Mouse (Mus musculus): Measurements from ENCODE around the gene Anp32a.

Anp32a gene

DNA sequence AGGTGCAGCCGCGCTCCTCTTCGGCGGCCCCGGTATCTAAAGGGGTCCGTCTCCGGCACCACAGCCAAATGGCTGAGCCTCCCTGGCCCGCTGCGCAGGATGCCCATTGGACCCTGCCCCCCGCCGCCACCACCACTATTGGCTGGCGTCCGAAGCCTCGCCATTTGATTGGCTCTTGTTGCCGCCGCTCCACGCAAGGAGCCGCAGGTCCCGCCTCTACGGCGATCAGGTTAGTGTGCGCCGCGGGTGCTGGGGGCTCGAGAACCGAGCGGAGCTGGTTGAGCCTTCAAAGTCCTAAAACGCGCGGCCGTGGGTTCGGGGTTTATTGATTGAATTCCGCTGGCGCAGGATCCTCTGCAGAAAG lies at the start of gene Anp32a:
Anp32a (plus strand) TSS at position 171 of the 364 bp plus-strand sequence.
- peak; percentile 97 for DNase-seq (ENCODE audit: low read depth)

DNA sequence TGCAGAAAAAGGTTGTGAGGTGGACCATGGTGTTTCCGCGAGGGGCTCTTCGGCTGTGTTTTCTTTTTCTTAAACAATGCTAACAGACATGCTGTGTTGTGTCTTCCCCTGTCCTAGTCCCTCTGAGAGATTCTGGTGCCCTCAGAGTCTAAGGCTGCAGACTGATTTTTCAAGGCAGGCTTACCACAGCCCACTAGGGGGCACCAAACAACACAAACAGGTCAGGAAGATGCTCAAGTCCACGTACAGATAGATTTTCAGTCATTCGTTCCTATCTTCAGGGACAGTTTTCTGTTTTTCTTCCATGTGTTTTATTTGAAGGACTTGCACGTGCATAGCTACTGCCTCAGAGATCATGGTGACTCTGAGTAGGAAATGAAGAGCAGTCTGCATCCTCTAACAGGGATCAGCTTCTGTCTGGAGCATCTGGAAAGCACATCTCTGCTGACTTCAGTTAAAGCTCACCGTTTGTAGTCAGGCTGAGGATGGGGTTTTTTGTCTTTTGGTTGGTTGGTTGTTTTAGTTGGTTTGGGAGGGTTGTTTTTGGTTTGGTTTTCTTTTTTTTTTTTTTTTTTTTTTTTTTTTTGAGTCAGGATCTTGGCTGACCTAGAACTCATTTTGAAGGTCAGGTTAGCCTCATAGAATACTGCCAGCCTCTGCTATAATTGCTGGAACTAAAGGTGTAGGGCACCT lies 45.9 kb upstream of the Anp32a start:
- peak; percentile 91 for DNase-seq (ENCODE audit: low read depth)

DNA sequence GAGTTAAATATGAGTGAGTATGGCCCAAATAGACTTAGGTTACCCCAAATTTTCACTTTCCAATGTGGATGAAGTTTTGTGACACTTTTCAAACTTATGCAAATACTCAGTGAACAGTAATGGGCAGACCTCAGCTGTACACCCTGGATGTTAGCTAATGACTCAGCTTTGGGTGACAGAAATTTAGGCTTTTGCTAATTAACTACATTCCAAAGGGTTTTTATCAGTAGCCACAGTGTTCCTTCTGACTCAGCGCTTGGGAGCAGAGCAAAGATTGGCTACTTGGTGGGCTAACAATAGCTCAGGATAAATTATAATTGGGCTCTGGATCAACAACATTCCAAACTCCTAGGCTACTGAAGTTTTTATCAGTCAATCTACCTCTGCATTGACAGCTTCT lies 44.2 kb upstream of the Anp32a start:
- DNase-seq (ENCODE audit: low read depth): no peak

DNA sequence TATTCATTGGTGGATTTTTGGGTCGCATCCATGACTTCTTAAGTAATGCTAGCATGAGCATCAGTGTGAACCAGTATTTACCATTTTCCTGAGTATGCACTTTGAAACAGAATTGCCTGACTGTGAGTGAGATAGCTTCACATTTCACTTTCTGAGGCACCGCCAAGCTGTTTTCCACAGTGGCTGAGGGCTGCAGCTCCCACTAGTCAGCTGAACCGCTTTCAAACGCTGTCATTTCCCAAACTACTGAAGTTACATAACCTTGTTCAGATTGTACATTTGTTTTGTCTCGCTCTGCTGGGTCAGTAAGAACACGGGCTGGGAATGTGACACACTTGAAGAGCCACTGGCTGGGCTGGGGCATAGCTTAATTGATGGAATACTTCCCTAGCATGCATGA lies 25.5 kb upstream of the Anp32a start:
- no peak for DNase-seq (ENCODE audit: low read depth)

DNA sequence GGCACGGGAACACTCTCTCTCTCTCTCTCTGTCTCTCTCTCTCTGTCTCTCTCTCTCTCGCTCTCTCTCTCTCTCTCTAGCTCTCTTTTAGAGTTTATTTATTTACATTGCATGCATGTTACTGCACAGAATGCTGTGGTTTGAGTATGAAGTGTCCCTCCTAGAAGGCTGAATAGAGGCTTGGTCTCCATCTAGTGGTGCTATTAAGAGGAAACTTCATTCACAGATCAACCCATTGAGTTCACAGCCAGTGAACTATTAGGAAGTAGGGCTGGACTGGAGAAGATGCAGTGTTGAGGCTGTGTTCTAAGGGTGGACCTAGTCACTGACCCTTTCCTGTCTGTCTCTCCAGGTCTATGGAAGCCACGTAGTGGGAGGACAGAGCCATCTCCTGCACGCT lies 22.4 kb upstream of the Anp32a start:
- no peak for DNase-seq (ENCODE audit: low read depth)

DNA sequence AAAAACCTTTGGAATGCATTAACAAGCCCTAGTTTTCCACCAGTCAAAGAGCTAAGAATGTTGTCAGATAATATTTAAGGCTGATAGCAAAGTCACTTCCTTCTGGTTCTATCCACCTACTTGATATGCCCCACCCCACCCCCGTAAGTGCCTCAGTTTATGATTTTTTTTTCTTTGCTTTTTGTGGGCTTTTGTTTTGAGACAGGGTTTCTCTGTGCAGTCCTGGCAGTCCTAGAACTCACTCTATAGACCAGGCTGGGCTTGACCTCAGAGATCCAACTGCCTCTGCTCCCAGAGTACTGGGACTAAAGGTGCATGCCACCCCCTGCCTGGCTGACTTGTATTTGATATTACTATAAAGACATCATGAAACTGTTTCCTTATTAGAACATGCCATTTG lies 17.3 kb upstream of the Anp32a start:
- DNase-seq (ENCODE audit: low read depth): no peak

DNA sequence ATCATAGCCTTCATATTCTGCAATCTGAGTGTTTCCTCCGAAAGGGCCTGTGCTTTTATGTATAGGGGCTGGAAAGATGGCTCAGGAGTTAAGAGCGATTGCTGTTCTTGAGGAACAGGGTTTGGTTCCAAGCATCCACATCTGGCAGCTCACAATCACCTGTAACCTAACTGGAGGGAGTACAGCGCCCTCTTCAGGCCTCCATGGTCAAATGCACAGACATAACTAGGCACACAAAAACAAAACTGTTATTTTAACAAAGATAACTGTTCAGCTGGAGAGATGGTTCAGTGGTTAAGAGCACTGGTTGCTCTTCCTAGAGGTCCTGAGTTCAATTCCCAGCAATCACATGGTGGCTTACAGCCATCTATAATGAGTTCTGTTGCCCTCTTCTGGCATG lies 15.1 kb upstream of the Anp32a start:
- peak; percentile 35 for DNase-seq (ENCODE audit: low read depth)

DNA sequence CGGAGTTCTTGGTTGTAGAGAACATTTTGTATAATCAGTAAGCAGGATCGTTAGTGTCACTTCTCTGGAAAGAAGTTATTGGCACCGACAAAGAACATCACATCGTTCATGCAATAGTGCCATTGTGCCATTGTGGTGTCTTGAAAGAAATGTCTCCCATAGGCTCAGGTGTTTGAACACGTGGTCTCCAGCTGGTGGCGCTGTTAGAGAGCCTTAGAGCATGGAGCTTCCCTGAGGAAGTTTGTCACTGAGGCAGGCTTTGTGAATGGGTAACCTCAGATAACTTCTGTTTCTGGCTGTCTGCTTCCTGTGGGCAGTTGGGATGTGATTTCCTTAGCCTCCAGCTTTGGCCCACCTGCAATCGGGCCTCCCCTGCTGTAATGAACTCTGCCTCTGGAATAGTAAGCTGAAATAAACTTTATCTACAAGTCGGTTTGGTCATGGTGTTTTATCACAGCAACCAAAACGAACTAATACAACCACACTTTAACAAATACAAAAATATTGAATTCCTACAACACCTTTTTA lies 6.7 kb upstream of the Anp32a start:
- no peak for DNase-seq (ENCODE audit: low read depth)

DNA sequence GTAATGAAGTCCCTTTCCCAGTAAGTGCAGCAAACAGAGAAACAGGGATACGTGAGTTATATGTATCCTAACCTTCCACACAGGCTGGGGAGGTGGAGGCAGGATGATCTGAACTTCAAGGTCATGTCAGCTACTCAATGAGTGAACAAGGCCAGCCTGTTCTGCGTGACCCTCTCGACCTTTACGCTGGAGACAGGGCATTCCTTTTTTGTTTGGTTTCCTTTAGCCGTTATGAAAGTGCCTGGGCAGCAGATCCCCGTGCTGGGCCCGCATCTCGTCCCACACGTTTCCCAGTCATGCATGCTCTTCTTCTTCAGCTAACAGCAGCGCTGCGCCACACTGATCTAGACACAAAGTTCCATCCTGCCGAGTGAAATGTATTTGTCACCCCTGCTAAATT lies 5.7 kb upstream of the Anp32a start:
- no peak for DNase-seq (ENCODE audit: low read depth)

DNA sequence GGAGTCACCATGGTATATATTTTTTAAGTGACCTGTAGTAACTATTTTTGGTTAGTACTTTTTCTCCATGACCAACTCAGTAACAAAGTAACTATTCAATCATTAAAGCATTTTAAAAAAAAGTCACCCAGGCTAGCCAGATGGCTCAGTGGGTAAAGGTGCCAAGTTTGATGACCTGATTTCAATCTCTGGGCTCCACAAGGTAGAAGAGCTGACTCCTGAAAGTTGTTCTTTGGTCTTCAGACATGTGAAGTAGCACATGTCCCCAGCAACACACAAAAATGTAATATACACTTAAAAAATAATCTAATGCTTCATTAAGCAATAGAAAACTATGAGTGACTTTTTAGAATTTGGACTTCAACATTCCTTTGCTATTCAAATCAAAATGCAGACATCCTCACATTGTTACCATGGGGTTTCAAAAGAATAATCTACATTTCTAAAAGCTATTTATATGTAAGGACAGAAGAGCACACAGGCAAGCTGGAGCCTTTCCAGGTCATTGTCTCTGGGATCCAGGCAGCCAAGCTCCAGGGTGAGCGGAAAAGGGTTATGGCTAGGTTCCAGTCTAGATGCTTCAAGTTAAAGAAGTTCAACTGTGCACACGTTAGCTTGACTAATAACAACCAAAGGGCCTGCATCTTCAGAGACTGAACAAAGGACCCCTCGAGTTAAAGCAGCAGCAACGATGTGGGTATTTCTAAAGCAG lies 3.0 kb upstream of the Anp32a start:
- no peak for DNase-seq (ENCODE audit: low read depth)

DNA sequence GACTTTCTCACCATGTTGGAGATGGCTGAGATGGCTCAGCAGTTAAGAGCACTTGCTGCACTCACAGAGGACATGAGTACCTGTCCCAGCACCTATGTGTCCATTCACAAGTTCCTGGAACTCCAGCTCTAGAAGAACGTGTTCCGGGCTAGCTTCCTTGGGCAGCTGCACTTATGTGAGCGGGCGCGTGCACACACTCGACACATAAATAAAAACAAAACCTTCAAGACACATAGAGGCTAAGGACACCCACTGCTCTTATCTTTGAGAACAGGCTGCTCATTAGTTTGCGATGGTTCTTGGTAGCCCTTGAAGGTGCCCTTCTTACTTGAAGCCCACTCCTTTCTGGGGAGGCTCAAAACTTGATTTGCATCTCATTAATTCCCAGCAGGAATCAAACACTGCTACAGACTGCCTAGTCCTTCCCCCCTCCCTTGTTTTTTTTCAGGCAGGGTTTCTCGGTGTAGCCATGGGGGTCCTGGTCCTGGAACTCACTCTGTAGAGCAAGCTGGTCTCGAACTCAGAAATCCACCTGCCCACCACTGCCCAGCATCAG lies 2.4 kb upstream of the Anp32a start:
- no peak for DNase-seq (ENCODE audit: low read depth)

DNA sequence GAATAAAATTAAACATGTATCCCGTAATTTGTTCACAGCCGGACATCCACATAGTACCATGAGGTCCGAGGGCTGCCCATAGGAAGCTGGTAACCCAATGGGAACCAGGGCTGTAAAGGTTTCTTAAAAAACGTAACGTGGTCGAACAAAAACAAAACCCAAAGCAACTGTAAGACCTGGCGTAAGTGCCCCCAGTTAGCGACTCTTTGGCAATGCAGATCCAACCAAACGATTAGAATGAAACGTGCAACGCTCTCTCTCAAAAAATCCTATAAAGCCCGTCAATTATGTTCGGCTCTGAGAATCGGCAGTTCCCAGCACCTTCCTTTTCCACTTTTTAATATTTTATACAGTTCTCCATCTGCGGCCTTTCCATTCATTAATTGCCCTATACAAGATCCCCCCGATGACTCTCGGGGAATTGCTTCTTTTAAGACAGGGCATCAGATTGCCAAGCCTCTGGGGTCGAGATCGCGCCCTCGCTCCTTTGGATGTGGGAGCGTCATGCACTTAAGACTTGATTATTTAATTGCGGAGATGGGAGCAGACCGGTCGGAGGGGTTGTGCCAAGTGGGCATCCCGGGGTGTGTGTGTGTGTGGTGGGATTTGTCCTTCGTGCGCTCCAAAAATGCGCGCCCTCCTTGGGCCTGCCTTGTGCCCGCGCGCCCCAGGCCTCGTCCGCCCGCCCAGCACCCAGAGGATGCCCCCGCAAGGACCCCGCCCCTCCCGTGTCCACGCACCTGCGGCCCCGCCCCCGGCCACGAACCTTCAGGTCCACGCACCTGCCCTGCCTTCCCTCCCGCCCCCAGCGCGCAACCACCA lies 581 bp upstream of the Anp32a start:
- no peak for DNase-seq (ENCODE audit: low read depth)

DNA sequence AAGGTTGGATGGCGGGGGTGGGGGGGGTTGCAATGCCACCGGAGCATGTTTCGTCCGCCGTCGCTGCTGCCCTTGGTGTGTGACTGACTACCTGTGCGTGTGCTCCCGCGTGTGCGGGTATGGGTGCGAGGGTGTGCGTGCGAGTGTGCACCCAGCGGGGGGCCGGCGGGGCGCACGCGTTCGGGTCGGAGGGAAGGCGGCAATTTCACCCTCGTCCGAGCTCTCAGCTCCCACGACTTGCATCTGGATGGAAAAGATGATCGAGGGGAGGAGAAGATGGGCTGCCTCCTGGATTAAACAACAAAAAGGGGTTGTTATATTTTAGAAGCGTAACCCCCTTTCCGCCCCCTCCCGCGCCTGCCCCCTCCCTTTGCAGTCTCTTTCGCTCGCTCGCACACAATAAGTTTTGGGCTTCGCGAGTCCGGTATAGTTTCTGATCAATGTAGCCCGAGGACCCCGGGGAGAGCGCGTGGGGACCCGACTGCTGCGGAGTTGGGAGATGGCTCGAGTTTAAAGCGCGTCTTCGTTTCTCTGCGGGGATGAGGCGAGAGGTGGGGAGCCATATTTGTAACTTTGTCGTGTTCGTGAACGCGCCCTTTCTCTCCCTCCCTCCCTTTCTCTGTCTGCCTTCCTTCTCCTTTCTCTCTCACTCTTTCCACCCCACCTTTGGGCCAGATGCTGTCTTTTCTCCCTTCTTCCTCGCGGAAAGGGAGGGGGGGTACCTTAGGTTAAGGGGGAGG lies 778 bp downstream of the Anp32a start:
- peak; percentile 67 for DNase-seq (ENCODE audit: low read depth)

DNA sequence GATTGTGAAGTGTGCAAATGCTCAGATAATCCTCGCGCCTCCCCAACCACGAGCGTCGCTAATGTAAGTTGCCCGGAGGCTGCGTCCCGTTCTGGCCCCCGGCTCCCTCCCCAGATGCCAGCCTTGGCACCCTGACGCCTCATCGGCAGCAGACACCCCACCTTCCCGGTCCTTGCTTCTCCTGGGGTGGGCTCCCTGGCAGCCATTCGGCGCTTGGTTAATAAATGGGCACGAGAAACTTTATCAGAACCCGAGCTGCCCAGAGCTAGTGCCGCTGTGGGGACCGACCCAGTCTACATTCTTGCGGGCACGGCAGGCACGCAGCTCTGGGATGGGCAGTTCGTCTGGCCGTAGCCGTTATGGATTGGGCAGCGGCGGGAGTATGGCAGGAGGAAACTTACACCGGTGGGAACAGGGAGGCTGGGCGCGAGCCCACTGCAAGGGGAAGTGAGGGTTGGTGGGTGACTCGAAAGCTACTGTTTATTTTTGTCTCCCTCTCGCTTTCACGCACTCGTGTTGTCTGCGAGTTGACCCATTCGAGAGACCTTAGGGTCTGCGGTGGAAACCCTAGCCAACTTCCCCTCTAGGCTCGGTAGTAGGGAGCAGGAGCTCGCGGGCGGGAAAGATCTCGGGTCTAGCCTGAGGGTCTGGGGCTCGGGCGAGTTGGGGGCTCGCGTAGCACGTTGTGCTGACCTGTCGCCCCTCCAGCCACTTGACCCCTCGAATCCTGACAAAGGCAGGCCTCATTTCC lies 1.5 kb downstream of the Anp32a start:
- peak; percentile 60 for DNase-seq (ENCODE audit: low read depth)

DNA sequence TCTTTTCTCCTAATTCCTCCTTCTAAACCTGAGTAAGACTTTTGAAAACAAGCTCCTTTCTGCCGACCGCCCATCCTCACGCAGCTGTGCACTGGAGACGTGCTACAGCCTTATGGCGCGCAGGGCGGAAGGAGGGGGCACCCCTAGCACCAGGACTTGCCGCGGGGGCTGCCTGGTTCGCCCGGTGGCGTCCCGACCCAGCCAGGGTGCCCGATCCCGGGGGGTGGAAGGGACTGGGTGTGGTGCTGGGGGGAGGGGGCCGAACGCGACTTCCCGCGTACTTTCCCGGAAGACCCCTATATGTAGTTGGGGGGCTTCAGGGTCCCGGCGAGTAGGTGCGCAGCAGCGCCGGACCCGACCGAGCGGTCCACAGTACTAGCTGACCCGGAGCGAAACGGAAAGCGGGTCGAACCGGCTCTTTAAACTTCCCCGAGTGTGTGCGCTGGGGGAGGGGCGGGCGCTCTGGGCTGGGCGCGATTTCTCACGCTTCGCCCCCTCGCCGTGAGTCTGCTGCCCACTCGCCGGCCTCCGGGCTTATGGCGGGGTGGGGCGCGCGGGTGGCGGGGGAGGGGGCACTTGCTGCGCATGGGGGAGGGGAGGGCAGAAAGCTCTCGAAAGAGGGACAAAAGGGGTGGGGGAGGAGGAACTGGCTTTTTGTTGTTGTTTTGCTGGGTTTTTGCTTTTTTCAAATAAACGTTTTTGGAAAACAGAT lies 2.3 kb downstream of the Anp32a start:
- peak; percentile 78 for DNase-seq (ENCODE audit: low read depth)

DNA sequence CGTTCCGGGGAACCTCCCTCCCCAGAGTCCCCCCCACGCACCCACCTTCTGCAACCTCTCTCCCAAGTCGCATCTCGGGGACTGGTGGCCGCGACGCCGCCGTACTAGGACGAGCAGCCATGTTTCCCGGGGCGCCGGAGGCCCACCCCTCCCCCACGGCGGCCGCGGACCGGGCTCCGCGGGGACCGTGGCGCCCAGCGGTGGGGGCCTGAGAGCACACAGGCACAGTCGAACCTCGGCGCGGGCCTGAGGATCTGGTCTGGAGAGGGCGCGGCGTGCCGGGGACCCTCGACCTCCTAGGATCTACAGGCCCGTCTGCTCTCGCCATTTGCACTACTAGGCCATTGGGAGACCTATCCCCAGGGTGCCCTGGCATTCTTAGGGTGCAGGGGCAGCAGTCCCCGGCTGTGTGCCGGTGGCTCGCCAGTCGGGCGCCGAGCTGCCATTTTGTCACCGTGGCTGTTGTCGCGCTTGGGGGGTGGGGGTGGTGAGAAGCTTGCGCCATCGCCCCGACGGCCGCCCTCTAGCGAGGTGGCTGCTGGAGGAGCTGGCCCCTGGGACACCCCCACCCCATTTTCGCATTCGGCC lies 2.9 kb downstream of the Anp32a start:
- peak; percentile 79 for DNase-seq (ENCODE audit: low read depth)

DNA sequence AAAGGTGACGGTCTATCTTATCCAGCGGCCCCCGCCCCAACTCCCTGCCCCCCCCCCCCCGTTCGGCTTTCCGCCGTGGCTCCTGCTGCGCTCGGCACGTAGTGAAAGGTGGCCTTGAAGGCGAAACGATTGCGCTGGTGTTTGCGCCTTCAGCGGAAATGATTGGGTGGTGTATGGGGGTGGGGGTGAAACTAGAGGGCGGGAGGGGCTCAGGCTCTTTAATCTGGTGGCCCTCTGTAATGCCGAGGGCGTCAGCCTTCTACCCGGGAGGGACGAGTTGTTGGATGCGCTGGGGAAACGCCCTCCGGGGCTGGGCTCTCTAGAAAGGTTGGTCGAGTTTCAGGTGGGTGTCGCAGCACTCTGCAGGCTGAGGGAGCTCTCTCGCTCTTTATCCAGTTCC lies 3.5 kb downstream of the Anp32a start:
- DNase-seq (ENCODE audit: low read depth): peak; percentile 93

DNA sequence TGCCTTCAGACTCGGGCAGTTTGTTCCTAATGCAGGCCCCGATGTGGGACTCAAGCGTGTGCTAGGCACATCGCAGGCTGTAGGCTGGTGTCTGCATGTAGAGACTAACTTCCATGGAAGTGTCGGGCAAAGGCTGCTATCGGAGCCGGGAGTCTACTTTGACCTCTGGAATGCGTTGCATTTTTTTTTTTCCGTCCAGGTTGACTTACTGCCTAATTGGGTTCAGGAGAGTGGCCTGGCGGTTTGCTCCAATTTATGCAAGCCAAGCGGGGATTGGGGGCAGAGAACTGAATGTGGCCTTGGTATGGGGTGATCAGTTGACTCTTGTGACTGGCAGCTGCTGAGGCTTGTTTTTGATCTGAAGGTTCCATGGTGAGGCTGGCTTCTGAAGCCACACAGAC lies 4.0 kb downstream of the Anp32a start:
- no peak for DNase-seq (ENCODE audit: low read depth)

DNA sequence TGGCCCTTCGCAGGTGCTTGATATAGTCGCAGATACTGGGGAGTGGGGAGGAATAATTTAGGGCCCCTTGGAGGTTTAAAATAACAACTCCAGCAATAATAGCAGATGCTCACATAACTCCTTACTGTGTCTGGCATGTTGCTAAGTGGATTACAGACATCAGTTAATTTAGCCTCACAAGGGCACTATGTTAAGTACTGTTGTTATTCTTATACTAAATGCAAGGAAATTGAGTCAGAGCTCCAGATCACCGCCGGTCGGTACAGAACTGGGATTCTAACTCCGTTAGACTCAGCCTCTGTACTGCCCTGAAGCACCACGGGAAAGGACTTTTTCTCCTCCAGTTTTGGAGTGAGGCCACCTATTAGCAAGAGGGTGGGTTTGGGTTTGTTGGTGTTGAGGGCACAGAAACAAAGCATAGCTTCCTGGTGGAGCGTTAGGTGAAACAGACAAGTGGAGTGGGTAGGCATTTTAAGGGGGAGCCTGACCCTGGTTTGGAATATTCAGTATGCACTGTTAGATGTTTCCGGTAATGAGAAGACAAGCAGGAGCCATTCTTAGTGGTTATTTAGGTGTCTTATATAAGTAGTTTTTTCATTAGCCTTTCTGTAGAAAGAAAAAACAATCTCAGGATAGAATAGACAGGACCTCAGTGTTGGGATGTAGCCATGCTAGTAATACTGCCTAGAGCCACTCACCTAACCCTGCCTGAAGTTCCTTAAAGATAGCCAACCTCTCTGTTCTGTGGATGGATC lies 4.7 kb downstream of the Anp32a start:
- peak; percentile 28 for DNase-seq (ENCODE audit: low read depth)
